Mouse (Mus musculus): ENCODE results near the gene Plagl1. TPM values are rescaled to one million over a fixed set of nuclear protein-coding genes. Genes with fewer than 3 reads are reported as not detected.

Plagl1 gene
- polyA plus RNA-seq, 1 experiment: 1.1 TPM

DNA sequence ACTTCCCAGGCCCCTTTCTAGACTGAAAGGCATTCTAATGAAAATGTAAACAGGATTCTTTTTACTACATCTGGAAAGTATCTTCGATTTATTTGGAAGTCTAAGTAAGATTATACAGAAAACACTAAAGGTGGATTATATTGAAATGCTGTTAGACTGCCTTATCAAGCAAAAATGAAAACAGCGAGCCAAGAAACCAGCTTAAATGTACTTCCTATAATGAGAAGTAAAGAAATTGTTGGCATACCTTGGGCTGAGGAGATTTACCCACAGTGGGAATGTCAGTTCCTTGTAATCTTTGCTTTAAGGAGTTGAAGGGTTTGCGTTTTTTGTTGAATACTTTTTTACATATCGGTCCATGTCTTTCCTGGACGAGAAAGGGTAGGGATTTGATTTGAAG, 108.2 kb downstream of the Plagl1 start:
- Histone ChIP-seq H3K27ac (ENCODE audit: insufficient read depth, low read length) (no peak overlapping the region), H3K27me3 (ENCODE audit: control insufficient read depth, insufficient read depth, low read length) (no peaks in the 10 kb centered on the region), H3K4me3 (ENCODE audit: extremely low read depth, insufficient read depth, insufficient read length) (no peak overlapping the region), H3K4me1 (ENCODE audit: control insufficient read depth, insufficient read depth, insufficient read length) (no peaks in the 10 kb centered on the region), H3K36me3 (ENCODE audit: control insufficient read depth, insufficient read depth, low read length) (no peaks in the 10 kb centered on the region)
- DNase-seq (ENCODE audit: low read depth in 1 of 2, low spot score in 2 of 2): no peak
- no peak for TF ChIP-seq CTCF (IDR thresholded peaks at IDR 0.05; ENCODE audit: extremely low read depth, insufficient read depth, insufficient read length, insufficient replicate concordance)
- 88% methylated on average over 5 of the region's 5 CpGs for WGBS

DNA sequence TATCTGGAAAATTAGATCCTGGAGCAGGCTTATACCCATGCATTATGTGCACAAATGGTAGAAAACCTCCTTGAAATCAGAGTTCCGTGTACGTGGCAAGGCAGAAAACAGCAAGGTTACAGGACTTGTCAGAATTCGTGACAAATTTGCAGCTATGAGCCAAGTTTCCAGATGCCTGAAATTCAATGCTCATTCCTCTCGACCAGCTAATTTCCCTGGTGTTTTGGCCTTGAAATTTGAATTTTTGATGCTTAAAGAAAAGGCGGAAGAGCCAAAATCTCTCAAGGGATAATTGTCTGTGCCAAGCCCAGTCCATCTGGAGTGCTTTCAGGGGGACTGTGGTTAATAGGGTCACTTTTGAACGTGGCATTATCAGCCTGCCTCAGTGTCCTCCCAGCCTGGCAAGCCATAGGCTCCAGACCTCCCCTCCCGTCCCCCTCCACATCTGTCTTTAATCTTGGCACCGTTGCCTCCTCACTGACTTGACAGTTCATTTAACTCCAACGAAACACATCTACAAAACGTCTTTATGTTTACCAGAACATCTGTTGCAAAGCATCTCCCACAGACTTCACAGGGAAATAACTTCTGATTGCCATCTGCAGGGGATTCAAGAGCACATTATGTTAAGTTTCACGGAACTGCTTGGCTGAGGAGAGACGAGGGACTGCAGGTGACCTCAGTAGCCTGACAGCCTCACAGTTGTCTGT, 110.6 kb downstream of the Plagl1 start:
- DNase-seq (ENCODE audit: low read depth in 1 of 2, low spot score in 2 of 2): no peak
- TF ChIP-seq CTCF (IDR thresholded peaks at IDR 0.05; ENCODE audit: extremely low read depth, insufficient read depth, insufficient read length, insufficient replicate concordance) (no peak), POLR2A (IDR thresholded peaks at IDR 0.05; ENCODE audit: low read depth, low read length) (no peak)
- 49% methylated on average over 12 of the region's 12 CpGs for WGBS
- H3K4me1 ChIP-seq (ENCODE audit: control insufficient read depth, insufficient read depth, insufficient read length): no peaks in the 10 kb centered on the region
- no peak overlapping the region for H3K4me3 ChIP-seq (ENCODE audit: extremely low read depth, insufficient read depth, insufficient read length)
- H3K36me3 ChIP-seq (ENCODE audit: control insufficient read depth, insufficient read depth, low read length): no peaks in the 10 kb centered on the region
- H3K27me3 ChIP-seq (ENCODE audit: control insufficient read depth, insufficient read depth, low read length): no peaks in the 10 kb centered on the region
- H3K27ac ChIP-seq (ENCODE audit: insufficient read depth, low read length): no peak overlapping the region

DNA sequence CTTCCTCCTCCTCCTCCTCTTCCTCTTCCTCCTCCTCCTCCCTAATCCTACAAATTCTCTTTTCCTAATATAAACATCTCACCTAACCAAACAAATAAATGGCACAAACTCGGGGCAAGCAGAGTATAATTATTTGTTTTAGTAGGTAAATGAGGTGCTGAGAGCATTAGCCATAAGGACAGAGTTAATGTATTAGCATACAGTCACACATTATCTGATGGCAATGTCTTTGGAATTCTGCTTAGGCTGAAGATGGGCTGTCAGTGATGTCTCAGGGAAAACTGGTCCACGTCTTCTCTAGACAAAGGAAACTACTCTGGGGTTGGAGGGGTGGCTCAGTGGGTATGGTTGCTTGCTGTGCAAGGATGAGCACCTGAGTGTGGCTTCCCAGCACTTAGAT, 111.2 kb downstream of the Plagl1 start:
- H3K4me1 ChIP-seq (ENCODE audit: control insufficient read depth, insufficient read depth, insufficient read length): no peaks in the 10 kb centered on the region
- no peak overlapping the region for H3K27ac ChIP-seq (ENCODE audit: insufficient read depth, low read length)
- TF ChIP-seq CTCF (IDR thresholded peaks at IDR 0.05; ENCODE audit: extremely low read depth, insufficient read depth, insufficient read length, insufficient replicate concordance) (no peak), POLR2A (IDR thresholded peaks at IDR 0.05; ENCODE audit: low read depth, low read length) (no peak)
- DNase-seq (ENCODE audit: low read depth in 1 of 2, low spot score in 2 of 2): no peak
- no peaks in the 10 kb centered on the region for H3K27me3 ChIP-seq (ENCODE audit: control insufficient read depth, insufficient read depth, low read length)
- no peaks in the 10 kb centered on the region for H3K36me3 ChIP-seq (ENCODE audit: control insufficient read depth, insufficient read depth, low read length)
- H3K4me3 ChIP-seq (ENCODE audit: extremely low read depth, insufficient read depth, insufficient read length): no peak overlapping the region
- WGBS: 62% methylated on average over 2 of the region's 2 CpGs

DNA sequence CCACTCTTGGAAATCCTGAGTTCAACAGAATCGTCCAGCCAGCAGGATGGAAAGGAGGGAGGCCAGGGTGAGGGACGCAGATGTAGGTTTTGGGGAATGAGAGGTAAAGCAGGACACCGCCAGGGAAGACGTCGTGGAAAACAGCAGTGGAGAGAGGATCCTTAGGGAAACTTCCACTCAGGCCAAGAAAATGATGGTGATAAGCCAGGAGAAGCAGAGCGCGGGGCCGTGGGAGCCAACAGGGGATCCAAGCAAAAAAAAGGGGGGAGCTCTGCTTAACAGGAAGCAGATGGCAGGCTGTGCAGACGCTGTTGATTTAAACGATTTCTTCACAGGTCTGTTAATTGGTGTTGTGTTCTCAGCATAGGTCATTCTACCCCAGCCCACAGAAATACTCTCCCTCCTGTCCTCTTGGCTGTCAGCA, 112.5 kb downstream of the Plagl1 start:
- DNase-seq (ENCODE audit: low read depth in 1 of 2, low spot score in 2 of 2): no peak
- TF ChIP-seq CTCF (IDR thresholded peaks at IDR 0.05; ENCODE audit: extremely low read depth, insufficient read depth, insufficient read length, insufficient replicate concordance): no peak
- no peak for TF ChIP-seq POLR2A (IDR thresholded peaks at IDR 0.05; ENCODE audit: low read depth, low read length)
- WGBS: 38% methylated on average over 10 of the region's 10 CpGs
- H3K27ac ChIP-seq (ENCODE audit: insufficient read depth, low read length): no peak overlapping the region
- H3K4me1 ChIP-seq (ENCODE audit: control insufficient read depth, insufficient read depth, insufficient read length): no peaks in the 10 kb centered on the region
- H3K27me3 ChIP-seq (ENCODE audit: control insufficient read depth, insufficient read depth, low read length): no peaks in the 10 kb centered on the region
- H3K4me3 ChIP-seq (ENCODE audit: extremely low read depth, insufficient read depth, insufficient read length): no peak overlapping the region
- peaks cover 3% of the 10 kb centered on the region for H3K36me3 ChIP-seq (ENCODE audit: control insufficient read depth, insufficient read depth, low read length)

DNA sequence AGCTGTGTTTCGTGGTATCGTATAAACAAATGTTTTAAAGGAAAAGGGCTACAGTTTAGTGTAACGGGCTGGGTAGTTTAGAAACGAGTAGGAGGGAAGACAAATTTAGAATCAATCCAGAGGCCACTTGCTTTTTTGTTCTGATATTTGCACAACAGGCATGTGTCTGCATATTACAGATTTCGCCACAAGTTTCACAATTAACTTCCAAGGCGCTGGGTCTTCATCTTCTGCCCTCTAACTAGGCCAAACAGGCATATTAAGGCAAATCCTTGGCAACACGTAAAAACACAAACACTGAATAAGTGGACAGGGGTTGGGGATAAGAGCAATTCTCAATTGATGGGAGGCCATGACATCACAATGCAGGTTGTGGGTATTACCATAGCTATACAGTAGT, 115.6 kb downstream of the Plagl1 start:
- no peak for DNase-seq (ENCODE audit: low read depth in 1 of 2, low spot score in 2 of 2)
- Histone ChIP-seq H3K36me3 (ENCODE audit: control insufficient read depth, insufficient read depth, low read length) (peaks cover 25% of the 10 kb centered on the region), H3K4me3 (ENCODE audit: extremely low read depth, insufficient read depth, insufficient read length) (no peak overlapping the region), H3K27ac (ENCODE audit: insufficient read depth, low read length) (no peak overlapping the region), H3K27me3 (ENCODE audit: control insufficient read depth, insufficient read depth, low read length) (no peaks in the 10 kb centered on the region), H3K4me1 (ENCODE audit: control insufficient read depth, insufficient read depth, insufficient read length) (no peaks in the 10 kb centered on the region)
- WGBS: 92% methylated on average over 7 of the region's 7 CpGs
- TF ChIP-seq CTCF (IDR thresholded peaks at IDR 0.05; ENCODE audit: extremely low read depth, insufficient read depth, insufficient read length, insufficient replicate concordance): no peak
- no peak for TF ChIP-seq POLR2A (IDR thresholded peaks at IDR 0.05; ENCODE audit: low read depth, low read length)

DNA sequence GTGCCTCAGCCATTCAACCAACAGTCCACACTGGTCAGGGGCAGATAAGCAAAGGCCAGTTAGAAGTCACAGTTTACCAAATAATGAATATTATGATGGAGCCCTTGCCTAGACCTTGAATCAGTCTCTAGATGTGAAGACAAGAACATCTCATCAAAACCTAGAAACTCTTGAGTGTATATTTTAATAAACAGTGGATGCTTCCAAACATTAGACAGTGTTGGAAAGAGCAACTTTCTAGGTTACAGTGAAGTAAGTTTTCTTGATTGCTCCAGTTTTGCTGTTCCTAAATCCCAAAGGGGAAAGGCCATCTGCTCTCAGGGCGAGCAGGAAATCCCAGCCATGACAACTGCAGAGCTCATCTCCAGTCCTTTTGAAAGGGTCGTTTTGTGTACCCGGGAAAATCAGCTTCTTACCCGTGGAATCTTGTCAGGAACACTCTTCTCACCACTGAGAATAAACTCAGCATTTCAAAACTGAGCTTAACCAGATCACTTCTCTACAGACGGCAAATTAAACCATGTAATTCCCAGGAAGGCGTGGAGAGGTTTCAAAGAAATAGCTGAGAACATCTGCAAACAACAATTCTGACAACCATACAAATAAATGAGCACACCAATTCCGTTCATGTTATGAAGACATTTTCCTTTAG, 117.8 kb downstream of the Plagl1 start, which contains the start of gene Zc2hc1b:
Gene Zc2hc1b, minus strand, starts transcription at position 51 of the 652 bp plus-strand sequence.
- peaks cover 34% of the 10 kb centered on the region for H3K36me3 ChIP-seq (ENCODE audit: control insufficient read depth, insufficient read depth, low read length)
- TF ChIP-seq CTCF (IDR thresholded peaks at IDR 0.05; ENCODE audit: extremely low read depth, insufficient read depth, insufficient read length, insufficient replicate concordance) (no peak), POLR2A (IDR thresholded peaks at IDR 0.05; ENCODE audit: low read depth, low read length) (no peak)
- no peak for DNase-seq (ENCODE audit: low read depth in 1 of 2, low spot score in 2 of 2)
- no peak within 1 kb of the TSS for H3K27ac ChIP-seq (ENCODE audit: insufficient read depth, low read length)
- no peak within 1 kb of the TSS for H3K4me3 ChIP-seq (ENCODE audit: extremely low read depth, insufficient read depth, insufficient read length)
- H3K4me1 ChIP-seq (ENCODE audit: control insufficient read depth, insufficient read depth, insufficient read length): no peaks in the 10 kb centered on the region
- WGBS: 92% methylated on average over 7 of the region's 7 CpGs
- no peaks in the 10 kb centered on the region for H3K27me3 ChIP-seq (ENCODE audit: control insufficient read depth, insufficient read depth, low read length)

DNA sequence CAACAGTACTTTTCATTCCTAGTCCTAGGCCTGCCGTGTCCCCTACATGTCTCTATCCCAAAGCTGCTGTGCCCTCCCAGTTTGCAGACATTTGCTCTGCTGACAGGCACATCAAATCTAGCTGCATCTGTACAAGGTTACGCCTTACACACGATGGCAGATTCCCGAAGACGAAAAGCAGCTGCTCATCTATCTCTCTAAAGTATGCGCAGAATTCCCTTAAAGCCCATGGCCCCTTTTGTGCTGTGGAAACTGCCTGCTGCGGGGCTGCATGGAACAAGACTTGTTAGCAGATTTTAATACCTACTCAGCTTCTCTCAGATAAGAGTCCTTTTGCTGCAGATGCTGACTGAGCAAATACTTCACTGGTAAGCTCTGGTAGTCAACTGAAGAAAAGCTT, 119.9 kb downstream of the Plagl1 start:
- 88% methylated on average over 7 of the region's 7 CpGs for WGBS
- Histone ChIP-seq H3K4me1 (ENCODE audit: control insufficient read depth, insufficient read depth, insufficient read length) (peaks cover 9% of the 10 kb centered on the region; the same call in 1 of the 2 replicates), H3K4me3 (ENCODE audit: extremely low read depth, insufficient read depth, insufficient read length) (no peak overlapping the region), H3K36me3 (ENCODE audit: control insufficient read depth, insufficient read depth, low read length) (peaks cover 36% of the 10 kb centered on the region), H3K27me3 (ENCODE audit: control insufficient read depth, insufficient read depth, low read length) (no peaks in the 10 kb centered on the region), H3K27ac (ENCODE audit: insufficient read depth, low read length) (no peak overlapping the region)
- TF ChIP-seq POLR2A (IDR thresholded peaks at IDR 0.05; ENCODE audit: low read depth, low read length) (no peak), CTCF (IDR thresholded peaks at IDR 0.05; ENCODE audit: extremely low read depth, insufficient read depth, insufficient read length, insufficient replicate concordance) (no peak)
- DNase-seq (ENCODE audit: low read depth in 1 of 2, low spot score in 2 of 2): no peak

Other genes starting within 250 kb of the Plagl1 start
- 13.2 and 14.9 TPM in 2 replicates for gene Utrn, start 191.1 kb upstream of the Plagl1 start, polyA plus RNA-seq (2012; rRNA removed)
- 14.6 and 18.0 TPM in 2 replicates for gene Stx11, start 96.2 kb upstream of the Plagl1 start, polyA plus RNA-seq (2012; rRNA removed)
- gene Sf3b5, start 55.2 kb upstream of the Plagl1 start, polyA plus RNA-seq (2012; rRNA removed): 30.6 and 39.2 TPM in 2 replicates
- not detected in 2 replicates for gene Zc2hc1b, start 117.5 kb downstream of the Plagl1 start, polyA plus RNA-seq (2012; rRNA removed)
- 6.6 and 8.6 TPM in 2 replicates for gene Ltv1, start 132.7 kb downstream of the Plagl1 start, polyA plus RNA-seq (2012; rRNA removed)

All from spleen, adult 2 months (tissue).